Mouse (Mus musculus): Measurements from ENCODE around the gene Trpm8. TPM values are rescaled to one million over a fixed set of nuclear protein-coding genes. Genes with fewer than 3 reads are reported as not detected.
A peak's percentile ranks its signal among the peaks of the same experiment; 100 is the strongest.

The Trpm8 gene
- polyA plus RNA-seq (2015; fragmentation: Nextera tagmentation; extraction: Ambion mirVana): 0.04 TPM in 1 of 2 replicates, not detected in the other

DNA sequence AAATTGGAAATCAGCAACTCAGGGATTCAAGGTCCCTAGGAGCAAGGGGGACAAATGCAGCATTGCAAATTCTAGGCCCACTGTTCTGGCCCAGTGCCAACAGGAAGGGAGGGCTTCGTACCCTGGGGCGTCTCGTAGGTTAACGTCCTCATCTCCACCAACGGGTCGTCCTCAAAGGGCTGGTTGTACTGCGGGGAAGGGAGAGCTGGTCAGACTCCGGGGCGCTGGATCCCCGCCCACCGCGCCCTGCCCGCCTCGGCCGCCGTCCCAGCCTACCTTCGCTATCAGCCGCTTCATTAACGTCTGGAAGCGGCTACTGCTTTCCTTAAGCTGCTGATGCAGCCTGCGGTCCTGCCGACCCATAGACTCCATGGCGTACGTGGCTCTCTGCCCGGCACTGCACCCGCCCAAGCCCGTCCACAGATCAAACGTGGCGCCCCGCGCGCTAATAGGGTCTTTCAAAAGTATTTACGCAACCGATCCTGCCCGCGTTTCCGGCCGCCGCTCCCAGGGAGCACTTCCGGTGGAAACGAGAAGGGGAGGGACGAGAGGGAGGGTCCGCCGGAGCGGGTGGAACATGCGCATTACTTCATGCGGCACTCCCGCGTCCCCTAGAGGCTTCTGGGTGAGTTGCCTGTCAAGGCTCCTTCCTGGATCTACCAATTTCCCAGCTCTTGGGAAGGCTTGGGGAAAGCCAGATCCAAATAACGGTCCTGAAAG, at the start of gene Trpm8, which contains the start of gene Hjurp:
Gene Trpm8 (plus strand): TSS at position 564 of the 720 bp plus-strand sequence.
Gene Hjurp (minus strand): TSS at position 536 of the 720 bp plus-strand sequence.
- Histone ChIP-seq H3K36me3 (ENCODE audit: control insufficient read depth, insufficient read depth, low read length) (peaks cover 25% of the 10 kb centered on the region), H3K9ac (ENCODE audit: low read length) (peak within 1 kb of the TSS; percentile 85), H3K9me3 (ENCODE audit: control insufficient read depth, low read length) (no peaks in the 10 kb centered on the region), H3K27ac (ENCODE audit: low read length) (peak within 1 kb of the TSS; percentile 89), H3K4me2 (ENCODE audit: low read depth, low read length) (peak within 1 kb of the TSS; percentile 63), H3K27me3 (ENCODE audit: control insufficient read depth, insufficient read depth, low read depth, low read length) (no peaks in the 10 kb centered on the region), H3K4me1 (replicated peaks; ENCODE audit: control insufficient read depth, insufficient read depth, low read length) (peaks cover 18% of the 10 kb centered on the region), H3K4me3 (ENCODE audit: low read length) (peak within 1 kb of the TSS; percentile 57)
- under 1% methylated on average over 50 of the region's 50 CpGs for WGBS
- ATAC-seq (ENCODE audit: low read depth): peak; percentile 96

DNA sequence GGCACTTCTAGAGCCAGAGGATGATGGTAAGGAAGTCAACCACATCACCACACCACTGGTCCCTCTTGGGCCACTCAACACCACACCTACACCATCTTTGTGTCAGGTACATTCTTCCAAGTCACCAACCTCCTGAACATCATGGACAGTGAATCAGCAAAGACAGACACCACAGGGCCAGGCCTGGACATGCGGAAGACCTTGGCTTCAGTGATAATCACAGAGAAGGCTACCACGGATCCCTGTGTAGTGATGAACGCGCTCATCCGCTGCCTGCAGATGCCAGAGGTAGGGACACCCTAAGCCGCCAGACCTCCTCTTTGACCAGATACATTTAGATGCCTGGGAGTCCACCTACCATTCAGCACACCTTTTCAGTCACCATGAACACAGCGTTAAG, 49.3 kb upstream of the Trpm8 start:
- no peak for ATAC-seq (ENCODE audit: low read depth)
- 71% methylated on average over 7 of the region's 7 CpGs for WGBS
- no peaks in the 10 kb centered on the region for H3K36me3 ChIP-seq (ENCODE audit: control insufficient read depth, insufficient read depth, low read length)
- H3K9me3 ChIP-seq (ENCODE audit: control insufficient read depth, low read length): peaks cover 63% of the 10 kb centered on the region
- H3K4me2 ChIP-seq (ENCODE audit: low read depth, low read length): no peak overlapping the region
- H3K27ac ChIP-seq (ENCODE audit: low read length): no peak overlapping the region
- H3K27me3 ChIP-seq (ENCODE audit: control insufficient read depth, insufficient read depth, low read depth, low read length): no peaks in the 10 kb centered on the region
- H3K9ac ChIP-seq (ENCODE audit: low read length): no peak overlapping the region
- no peaks in the 10 kb centered on the region for H3K4me1 ChIP-seq (replicated peaks; ENCODE audit: control insufficient read depth, insufficient read depth, low read length)
- no peak overlapping the region for H3K4me3 ChIP-seq (ENCODE audit: low read length)

DNA sequence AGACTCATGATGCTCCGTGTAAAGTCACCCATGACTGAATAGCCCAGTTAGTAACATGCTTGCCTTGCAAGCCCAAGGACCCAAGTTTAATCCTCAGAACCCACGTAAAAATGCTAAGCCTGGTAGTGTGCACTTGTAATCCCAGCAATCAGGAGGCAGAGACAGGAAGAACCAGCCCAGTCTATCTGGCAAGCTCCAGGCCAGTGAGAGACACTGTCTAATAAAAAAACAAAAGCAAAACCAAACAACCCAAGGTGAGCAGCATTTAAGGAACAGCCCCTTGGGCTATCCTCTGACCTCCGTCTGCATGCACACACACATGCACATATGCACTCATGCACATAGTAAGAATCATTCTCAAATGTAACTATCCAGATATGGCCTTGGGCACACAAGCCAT, 47.9 kb upstream of the Trpm8 start:
- Histone ChIP-seq H3K4me1 (replicated peaks; ENCODE audit: control insufficient read depth, insufficient read depth, low read length) (no peaks in the 10 kb centered on the region), H3K27ac (ENCODE audit: low read length) (no peak overlapping the region), H3K4me2 (ENCODE audit: low read depth, low read length) (no peak overlapping the region), H3K27me3 (ENCODE audit: control insufficient read depth, insufficient read depth, low read depth, low read length) (no peaks in the 10 kb centered on the region), H3K4me3 (ENCODE audit: low read length) (no peak overlapping the region), H3K36me3 (ENCODE audit: control insufficient read depth, insufficient read depth, low read length) (no peaks in the 10 kb centered on the region), H3K9ac (ENCODE audit: low read length) (no peak overlapping the region), H3K9me3 (ENCODE audit: control insufficient read depth, low read length) (peaks cover 75% of the 10 kb centered on the region)
- ATAC-seq (ENCODE audit: low read depth): no peak
- WGBS: 74% methylated on average over 3 of the region's 3 CpGs

DNA sequence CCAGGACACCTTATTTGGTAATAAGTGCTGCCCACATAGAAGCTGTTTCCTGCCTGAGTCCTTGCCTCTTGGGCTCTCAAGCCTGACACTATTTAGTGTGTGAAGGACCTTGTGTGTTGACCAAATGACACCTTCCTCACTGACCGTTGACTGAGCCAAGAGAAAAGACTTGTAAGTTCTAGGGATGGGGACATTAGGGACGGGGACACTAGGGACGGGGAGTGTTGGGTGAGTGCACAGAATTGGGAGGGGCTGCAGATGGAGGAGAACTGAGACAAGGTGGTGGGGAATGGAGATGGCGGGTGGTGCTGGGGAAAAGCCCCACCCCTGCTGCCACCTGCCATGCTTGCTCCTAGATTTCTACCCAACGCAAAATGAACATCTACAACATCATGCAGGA, 47.5 kb upstream of the Trpm8 start:
- H3K27me3 ChIP-seq (ENCODE audit: control insufficient read depth, insufficient read depth, low read depth, low read length): no peaks in the 10 kb centered on the region
- WGBS: 76% methylated on average over 5 of the region's 5 CpGs
- ATAC-seq (ENCODE audit: low read depth): no peak
- H3K4me2 ChIP-seq (ENCODE audit: low read depth, low read length): no peak overlapping the region
- H3K4me1 ChIP-seq (replicated peaks; ENCODE audit: control insufficient read depth, insufficient read depth, low read length): no peaks in the 10 kb centered on the region
- no peaks in the 10 kb centered on the region for H3K36me3 ChIP-seq (ENCODE audit: control insufficient read depth, insufficient read depth, low read length)
- H3K9ac ChIP-seq (ENCODE audit: low read length): no peak overlapping the region
- peaks cover 78% of the 10 kb centered on the region for H3K9me3 ChIP-seq (ENCODE audit: control insufficient read depth, low read length)
- no peak overlapping the region for H3K27ac ChIP-seq (ENCODE audit: low read length)
- no peak overlapping the region for H3K4me3 ChIP-seq (ENCODE audit: low read length)

DNA sequence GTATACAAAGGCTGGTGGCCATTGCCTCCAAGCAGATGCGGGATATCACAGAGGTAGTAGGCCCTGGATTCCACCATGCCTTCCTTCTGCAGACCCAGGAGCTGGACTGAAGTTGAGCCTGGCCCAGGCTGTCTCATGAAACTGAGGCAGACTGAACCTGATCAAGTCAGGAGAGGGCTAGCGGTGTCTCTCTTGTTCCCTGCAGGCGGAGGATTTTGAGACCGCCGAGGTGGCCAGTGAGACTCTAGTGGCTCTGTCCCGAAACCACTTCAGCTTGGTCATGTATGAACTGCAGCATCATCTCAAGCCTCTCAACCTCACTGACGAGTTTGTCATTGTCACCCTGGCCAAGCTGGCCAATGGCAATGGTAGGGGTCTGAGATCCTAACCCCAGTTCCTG, 47.0 kb upstream of the Trpm8 start:
- Histone ChIP-seq H3K4me2 (ENCODE audit: low read depth, low read length) (no peak overlapping the region), H3K9me3 (ENCODE audit: control insufficient read depth, low read length) (peaks cover 80% of the 10 kb centered on the region), H3K4me1 (replicated peaks; ENCODE audit: control insufficient read depth, insufficient read depth, low read length) (no peaks in the 10 kb centered on the region), H3K9ac (ENCODE audit: low read length) (no peak overlapping the region), H3K36me3 (ENCODE audit: control insufficient read depth, insufficient read depth, low read length) (no peaks in the 10 kb centered on the region), H3K27me3 (ENCODE audit: control insufficient read depth, insufficient read depth, low read depth, low read length) (no peaks in the 10 kb centered on the region), H3K4me3 (ENCODE audit: low read length) (no peak overlapping the region), H3K27ac (ENCODE audit: low read length) (no peak overlapping the region)
- WGBS: 71% methylated on average over 7 of the region's 7 CpGs
- no peak for ATAC-seq (ENCODE audit: low read depth)

DNA sequence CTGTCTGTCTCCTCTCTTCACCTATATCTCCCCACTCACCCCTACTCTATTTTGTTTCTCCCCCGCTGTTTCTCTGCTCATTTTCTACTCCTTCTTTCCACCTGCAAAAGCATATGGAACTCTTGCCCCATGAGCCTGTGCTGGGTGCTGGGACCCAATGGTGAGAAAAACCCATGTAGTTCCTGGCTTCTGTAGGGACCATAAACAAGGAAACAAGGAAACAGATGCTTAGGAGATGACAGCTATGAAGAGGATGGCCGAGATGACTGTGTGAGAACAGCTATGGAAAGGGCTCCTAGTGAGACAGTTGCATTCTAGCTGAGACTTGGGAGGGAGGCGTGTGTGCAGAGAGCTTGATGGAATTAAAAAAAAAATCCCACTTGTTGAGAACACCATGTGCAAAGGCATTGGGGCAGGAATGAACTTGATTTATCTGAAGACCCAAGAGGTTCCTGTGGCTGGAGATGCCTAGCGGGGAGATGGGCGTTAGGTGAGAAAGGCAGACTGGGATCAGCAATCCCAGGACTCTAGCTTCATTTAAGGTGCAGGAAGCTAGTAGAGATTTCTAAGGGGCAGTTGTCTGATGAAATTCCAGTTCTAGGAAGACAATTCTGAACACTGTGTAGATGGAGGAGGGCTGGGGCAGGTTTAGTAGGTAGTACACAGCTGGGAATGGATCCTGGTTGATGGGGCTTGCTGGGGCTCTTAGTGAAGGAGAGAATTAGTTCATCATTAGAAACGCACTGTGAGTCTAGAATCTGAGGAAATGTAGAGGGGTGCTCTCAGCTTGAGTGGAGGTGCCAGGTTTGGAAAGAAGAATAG, 46.3 kb upstream of the Trpm8 start:
- WGBS: 70% methylated on average over 6 of the region's 6 CpGs
- Histone ChIP-seq H3K36me3 (ENCODE audit: control insufficient read depth, insufficient read depth, low read length) (no peaks in the 10 kb centered on the region), H3K9me3 (ENCODE audit: control insufficient read depth, low read length) (peaks cover 80% of the 10 kb centered on the region), H3K27ac (ENCODE audit: low read length) (no peak overlapping the region), H3K9ac (ENCODE audit: low read length) (no peak overlapping the region), H3K4me1 (replicated peaks; ENCODE audit: control insufficient read depth, insufficient read depth, low read length) (no peaks in the 10 kb centered on the region), H3K4me3 (ENCODE audit: low read length) (no peak overlapping the region), H3K27me3 (ENCODE audit: control insufficient read depth, insufficient read depth, low read depth, low read length) (no peaks in the 10 kb centered on the region), H3K4me2 (ENCODE audit: low read depth, low read length) (no peak overlapping the region)
- ATAC-seq (ENCODE audit: low read depth): no peak

DNA sequence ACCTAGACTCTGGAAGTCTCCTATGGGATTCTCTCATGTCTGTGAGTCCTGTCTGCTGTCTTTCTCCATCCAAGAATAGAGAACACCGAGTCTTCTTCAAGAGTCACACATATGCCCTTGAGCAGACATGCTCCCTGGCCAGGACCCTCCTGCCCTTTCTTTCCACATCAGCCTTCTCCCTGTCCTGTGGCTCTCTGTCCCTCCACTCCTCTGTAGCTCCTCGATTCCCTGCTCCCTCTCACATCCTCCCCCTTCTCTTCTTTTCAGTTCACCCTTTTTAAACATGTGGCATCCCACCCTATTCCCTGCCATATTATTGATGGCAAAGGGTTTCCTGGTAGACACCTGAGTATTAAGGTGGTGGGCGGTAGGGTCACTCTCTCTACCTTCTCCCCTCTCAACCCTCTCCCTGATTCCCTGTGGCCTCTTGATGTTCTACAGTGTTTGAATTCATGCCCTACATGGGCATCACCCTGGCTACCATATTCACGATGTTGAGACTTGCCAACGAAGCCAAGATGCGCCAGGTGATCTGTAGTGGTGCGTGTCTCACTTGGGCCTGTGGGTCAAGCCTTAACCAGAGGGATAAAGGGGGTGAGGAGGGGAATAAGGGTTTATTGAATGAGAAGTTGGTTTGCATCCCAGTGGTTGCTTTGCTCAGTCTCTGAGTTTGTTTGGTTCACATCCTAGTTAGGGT, 45.5 kb upstream of the Trpm8 start:
- Histone ChIP-seq H3K9me3 (ENCODE audit: control insufficient read depth, low read length) (peaks cover 78% of the 10 kb centered on the region), H3K27ac (ENCODE audit: low read length) (no peak overlapping the region), H3K4me3 (ENCODE audit: low read length) (no peak overlapping the region), H3K9ac (ENCODE audit: low read length) (no peak overlapping the region), H3K4me2 (ENCODE audit: low read depth, low read length) (no peak overlapping the region), H3K4me1 (replicated peaks; ENCODE audit: control insufficient read depth, insufficient read depth, low read length) (no peaks in the 10 kb centered on the region), H3K27me3 (ENCODE audit: control insufficient read depth, insufficient read depth, low read depth, low read length) (no peaks in the 10 kb centered on the region), H3K36me3 (ENCODE audit: control insufficient read depth, insufficient read depth, low read length) (no peaks in the 10 kb centered on the region)
- ATAC-seq (ENCODE audit: low read depth): no peak
- WGBS: 63% methylated on average over 7 of the region's 7 CpGs

DNA sequence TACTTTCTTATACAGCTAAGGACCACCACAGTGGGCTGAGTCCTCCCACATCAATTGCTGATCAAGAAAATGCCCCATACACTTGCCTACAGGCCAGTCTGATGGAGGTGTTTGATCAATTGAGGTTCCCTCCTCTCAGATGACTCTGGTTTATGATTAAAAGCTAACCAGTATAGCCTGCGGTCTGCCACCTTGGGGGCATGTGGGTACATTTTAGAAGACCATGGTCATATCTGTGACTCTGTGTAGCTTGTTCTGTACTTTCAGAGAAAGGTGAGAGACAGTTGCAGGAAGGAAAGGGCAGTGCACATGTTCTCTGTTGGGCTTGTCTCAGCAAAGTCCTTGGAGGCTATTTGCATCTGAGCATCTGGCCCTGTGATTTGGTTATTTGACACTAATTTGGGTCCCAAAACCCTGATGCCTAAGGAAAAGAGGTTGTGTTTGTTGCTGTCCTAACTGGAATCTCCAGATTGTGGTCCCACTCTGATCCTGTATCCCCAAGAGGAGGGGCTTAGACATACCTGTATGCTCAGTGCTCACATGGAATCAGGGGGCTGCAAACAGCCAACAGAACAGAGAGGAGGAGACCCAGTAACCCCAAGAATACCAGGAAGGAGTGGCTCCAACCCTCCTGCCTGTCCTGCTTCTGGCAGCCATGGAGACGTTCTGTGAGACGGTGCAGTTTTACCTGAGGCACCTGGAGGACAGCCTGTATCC, 44.6 kb upstream of the Trpm8 start:
- H3K4me1 ChIP-seq (replicated peaks; ENCODE audit: control insufficient read depth, insufficient read depth, low read length): no peaks in the 10 kb centered on the region
- H3K27me3 ChIP-seq (ENCODE audit: control insufficient read depth, insufficient read depth, low read depth, low read length): no peaks in the 10 kb centered on the region
- no peak overlapping the region for H3K4me3 ChIP-seq (ENCODE audit: low read length)
- no peak overlapping the region for H3K27ac ChIP-seq (ENCODE audit: low read length)
- H3K9me3 ChIP-seq (ENCODE audit: control insufficient read depth, low read length): peaks cover 84% of the 10 kb centered on the region
- no peak overlapping the region for H3K4me2 ChIP-seq (ENCODE audit: low read depth, low read length)
- WGBS: 52% methylated on average over 3 of the region's 3 CpGs
- H3K36me3 ChIP-seq (ENCODE audit: control insufficient read depth, insufficient read depth, low read length): no peaks in the 10 kb centered on the region
- no peak overlapping the region for H3K9ac ChIP-seq (ENCODE audit: low read length)
- no peak for ATAC-seq (ENCODE audit: low read depth)

Data from lung, embryonic 16.5 days (tissue).